Mouse (Mus musculus) heart, postnatal 10 days (tissue): ENCODE measurements around the gene Trim54. TPM values are rescaled to one million over a fixed set of nuclear protein-coding genes. Genes with fewer than 3 reads are reported as not detected.
A peak's percentile ranks its signal among the peaks of the same experiment; 100 is the strongest.

ENCODE experiments used
- DNase-seq, 2 experiments: peaks; one replicate each; pipeline ENCODE4 v3.0.0; 2021
- intact Hi-C: fragments of 180-260 bp; cut with DNase I; formaldehyde crosslinking; loops from one replicate; pipeline ENCODE4 v1.15.1; 2025
- total RNA-seq, 2 experiments: library from RNA; stranded (reverse); gene quantifications; 2 replicates each; pipeline ENCODE4 v1.2.3; 2021

Trim54 gene
- total RNA-seq, 2 experiments from 2014 or later: 67.3 to 78.0 TPM

DNA sequence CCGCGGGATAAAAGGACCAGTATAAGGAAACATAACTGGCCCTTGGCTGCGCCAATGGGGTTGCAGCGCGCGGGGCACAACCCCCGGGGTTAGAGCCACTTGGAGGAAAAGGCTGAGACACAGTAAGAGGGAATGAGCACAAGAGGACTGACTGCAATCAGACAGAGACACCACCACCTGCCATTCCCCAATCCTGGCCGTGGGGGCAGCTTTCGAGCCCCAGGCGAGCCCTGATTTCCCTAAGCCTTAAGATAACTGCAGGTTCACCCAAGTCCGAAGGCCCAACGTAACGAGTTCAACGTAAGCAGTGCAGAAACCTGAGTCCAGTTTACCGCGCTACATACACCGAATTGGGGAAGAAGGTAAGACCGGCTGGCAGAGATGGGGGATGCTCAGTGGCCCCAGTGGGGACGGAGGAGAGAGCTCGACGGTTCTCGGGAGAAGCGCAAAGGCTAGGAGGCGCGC is 62.8 kb downstream of the Trim54 start:
- DNase-seq: no peak
- intact Hi-C loops: no loop called here

DNA sequence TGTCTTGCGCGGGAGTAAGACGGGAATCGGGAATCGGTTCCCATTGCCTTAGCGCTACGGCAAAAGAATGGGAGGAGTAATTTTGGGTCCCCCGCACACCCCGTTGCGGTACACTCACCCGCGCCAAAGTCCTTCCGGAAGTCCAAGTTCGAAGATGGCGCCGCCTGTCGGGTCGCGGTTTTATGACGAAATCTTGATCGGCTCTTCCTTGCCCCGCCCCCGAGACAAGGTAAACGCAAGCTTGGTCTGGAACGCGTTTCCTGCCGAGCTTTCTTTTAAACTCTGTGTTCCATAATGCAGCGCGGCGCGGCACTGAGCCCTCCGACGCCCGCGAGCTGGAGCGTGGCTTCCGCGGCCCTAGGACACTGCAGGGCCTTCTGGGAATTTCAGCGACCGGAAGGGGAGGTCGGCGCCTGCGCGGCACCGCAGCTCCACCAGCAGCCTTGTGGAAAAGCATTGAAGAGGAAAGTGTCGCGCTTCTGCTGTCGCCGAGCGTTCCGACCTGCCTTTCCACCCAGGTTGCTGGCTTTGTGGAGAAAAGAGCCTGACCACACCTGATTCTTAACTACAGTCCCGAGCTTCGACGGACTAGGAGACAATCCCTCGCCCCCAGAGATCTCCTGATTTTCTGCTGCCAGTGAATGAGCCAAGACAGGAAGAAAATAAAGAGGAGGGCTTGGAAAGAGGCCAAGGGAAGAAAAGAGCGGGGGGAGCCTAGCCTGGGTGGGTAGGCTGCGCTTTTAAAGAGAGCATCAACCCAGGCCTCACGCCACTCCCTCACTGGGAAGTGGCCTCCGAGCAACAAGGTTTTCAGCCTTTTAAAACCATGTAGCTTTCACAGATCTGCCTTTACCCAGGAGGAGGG is 63.5 kb downstream of the Trim54 start, which contains the start of the genes Gm29609 and Gtf3c2:
Gene Gm29609 (minus strand): TSS at position 146 of the 865 bp plus-strand sequence.
Gene Gtf3c2 (minus strand): TSS at position 379 of the 865 bp plus-strand sequence.
- intact Hi-C loops: no loop called here
- peak; percentile 96 to 97 for DNase-seq

DNA sequence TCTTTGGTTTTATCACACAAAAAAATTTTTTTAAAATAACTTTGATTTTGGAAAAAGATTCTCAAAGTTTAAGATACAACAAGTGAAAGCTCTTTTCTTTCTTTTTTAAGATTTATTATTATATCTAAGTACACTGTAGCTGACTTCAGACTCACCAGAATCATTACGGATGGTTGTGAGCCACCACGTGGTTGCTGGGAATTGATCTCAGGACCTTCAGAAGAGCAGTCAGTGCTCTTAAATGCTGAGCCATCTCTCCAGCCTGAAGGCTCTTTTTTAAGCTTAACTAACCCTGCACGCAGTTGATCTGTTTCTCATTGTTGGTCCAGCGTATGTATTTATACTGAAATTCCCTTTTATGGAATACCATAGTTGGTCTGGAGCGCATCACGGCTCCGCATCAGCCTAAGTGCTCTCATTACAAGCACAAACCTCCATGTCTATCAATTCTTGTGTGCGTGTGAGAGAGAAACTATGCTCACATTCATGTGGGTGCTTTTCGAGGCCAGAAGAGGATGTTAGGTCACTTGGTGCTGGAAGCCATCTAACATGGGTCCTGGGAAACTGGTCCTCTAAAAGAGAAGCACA is 64.8 kb downstream of the Trim54 start:
- intact Hi-C loops: no loop called here
- DNase-seq: no peak

DNA sequence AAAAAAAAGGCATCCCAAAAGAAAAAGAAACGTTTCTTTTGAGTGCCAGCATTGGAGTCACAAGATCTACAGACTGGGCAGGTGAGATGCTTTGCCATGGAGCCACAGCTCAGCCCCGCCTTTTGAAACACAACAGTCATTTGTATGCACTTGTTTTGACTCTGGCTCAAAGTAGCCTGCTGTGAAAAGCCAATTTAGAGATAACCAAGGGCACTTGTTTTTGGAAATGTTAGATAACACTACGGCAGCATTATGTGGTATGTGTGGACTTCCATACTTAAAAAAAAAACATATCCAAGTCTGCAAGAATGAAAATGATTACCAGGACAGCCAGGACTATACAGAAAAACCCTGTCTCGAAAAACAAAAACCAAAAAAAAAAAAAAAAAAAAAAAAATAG is 67.2 kb downstream of the Trim54 start:
- DNase-seq: no peak
- intact Hi-C loops: no loop called here

Other genes starting within 250 kb of the Trim54 start
- 10 to 100 TPM; 48.9 TPM for gene Tmem214, start 248.7 kb upstream of the Trim54 start, total RNA-seq
- gene Agbl5, start 228.0 kb upstream of the Trim54 start, total RNA-seq: 1 to 10 TPM; 9.4 to 9.7 TPM
- gene Ost4, start 208.9 kb upstream of the Trim54 start, total RNA-seq: 100 to 1,000 TPM; 162 to 178 TPM
- 10 to 100 TPM; 68.4 to 76.3 TPM for gene Emilin1, start 203.3 kb upstream of the Trim54 start, total RNA-seq
- 10 to 100 TPM in 1 of 2 experiments, 1 to 10 TPM in 1; 9.5 to 12.7 TPM for gene Khk, start 195.3 kb upstream of the Trim54 start, total RNA-seq
- gene Cgref1, start 171.1 kb upstream of the Trim54 start, total RNA-seq: under 1 TPM; 0.60 to 0.64 TPM
- 10 to 100 TPM; 64.9 to 71.3 TPM for gene Preb, start 156.4 kb upstream of the Trim54 start, total RNA-seq
- gene Tcf23, start 148.1 kb upstream of the Trim54 start, total RNA-seq: under 1 TPM; 0.15 to 0.53 TPM
- gene Atraid, start 68.4 kb upstream of the Trim54 start, total RNA-seq: 10 to 100 TPM; 62.7 to 64.1 TPM
- gene Slc5a6, start 67.8 kb upstream of the Trim54 start, total RNA-seq: 1 to 10 TPM; 4.7 to 4.8 TPM
- 10 to 100 TPM; 19.1 to 21.7 TPM for gene Cad, start 61.9 kb upstream of the Trim54 start, total RNA-seq
- gene Dnajc5g, start 10.4 kb upstream of the Trim54 start, total RNA-seq: not detected
- gene Slc30a3, start 8.5 kb upstream of the Trim54 start, total RNA-seq: under 1 TPM in 1 of 2 experiments, not detected in 1; 0.25 TPM
- gene Ucn, start 22.1 kb downstream of the Trim54 start, total RNA-seq: not detected
- 10 to 100 TPM; 52.1 to 59.3 TPM for gene Mpv17, start 37.5 kb downstream of the Trim54 start, total RNA-seq
- gene Gm29609, start 63.2 kb downstream of the Trim54 start, total RNA-seq: 1 to 10 TPM in 1 of 2 experiments, under 1 TPM in 1; 0.38 to 1.6 TPM
- 10 to 100 TPM; 45.1 to 48.3 TPM for gene Gtf3c2, start 63.4 kb downstream of the Trim54 start, total RNA-seq
- gene Snx17, start 76.5 kb downstream of the Trim54 start, total RNA-seq: 10 to 100 TPM; 80.0 to 80.7 TPM
- 10 to 100 TPM; 44.8 to 45.2 TPM for gene Eif2b4, start 76.7 kb downstream of the Trim54 start, total RNA-seq
- gene Zfp513, start 85.6 kb downstream of the Trim54 start, total RNA-seq: 10 to 100 TPM; 12.7 to 12.9 TPM
- 10 to 100 TPM; 70.1 to 86.9 TPM for gene Ppm1g, start 104.0 kb downstream of the Trim54 start, total RNA-seq
- gene Nrbp1, start 124.2 kb downstream of the Trim54 start, total RNA-seq: 10 to 100 TPM; 83.8 to 85.2 TPM
- gene Gm9970, start 124.5 kb downstream of the Trim54 start, total RNA-seq: 1 to 10 TPM in 1 of 2 experiments, not detected in 1; 1.0 TPM
- gene Krtcap3, start 135.0 kb downstream of the Trim54 start, total RNA-seq: 1 to 10 TPM; 2.1 to 2.5 TPM
- 10 to 100 TPM; 34.1 to 40.4 TPM for gene Ift172, start 174.4 kb downstream of the Trim54 start, total RNA-seq
- gene Fndc4, start 179.4 kb downstream of the Trim54 start, total RNA-seq: 10 to 100 TPM in 1 of 2 experiments, 1 to 10 TPM in 1; 3.6 to 10.3 TPM
- not detected for gene Gckr, start 180.7 kb downstream of the Trim54 start, total RNA-seq